Mouse (Mus musculus): ENCODE measurements around the gene Krt81. TPM values are rescaled to one million over a fixed set of nuclear protein-coding genes. Genes with fewer than 3 reads are reported as not detected.

Gene Krt81
- polyA plus RNA-seq, 1 experiment from 2014 or later, result not detected

Other genes with a start within 250 kb of the Krt81 start
- gene Grasp, start 239.6 kb downstream of the Krt81 start, polyA plus RNA-seq (2016; fragmentation: Nextera tagmentation; extraction: Ambion mirVana), result 9.5 and 10.7 TPM in 2 replicates
- 8.2 and 8.7 TPM in 2 replicates for gene Nr4a1, start 209.5 kb downstream of the Krt81 start, polyA plus RNA-seq (2016; fragmentation: Nextera tagmentation; extraction: Ambion mirVana)
- 61.7 and 64.5 TPM in 2 replicates for gene Atg101, start 179.5 kb downstream of the Krt81 start, polyA plus RNA-seq (2016; fragmentation: Nextera tagmentation; extraction: Ambion mirVana)
- 1.0 and 1.1 TPM in 2 replicates for gene 6030408B16Rik, start 170.5 kb downstream of the Krt81 start, polyA plus RNA-seq (2016; fragmentation: Nextera tagmentation; extraction: Ambion mirVana)
- gene Krt80, start 93.6 kb downstream of the Krt81 start, polyA plus RNA-seq (2016; fragmentation: Nextera tagmentation; extraction: Ambion mirVana), result 0.35 and 0.45 TPM in 2 replicates
- 14.2 and 15.7 TPM in 2 replicates for gene Krt7, start 52.7 kb downstream of the Krt81 start, polyA plus RNA-seq (2016; fragmentation: Nextera tagmentation; extraction: Ambion mirVana)
- gene Krt87, start 24.9 kb downstream of the Krt81 start, polyA plus RNA-seq (2016; fragmentation: Nextera tagmentation; extraction: Ambion mirVana), result 0.53 and 0.54 TPM in 2 replicates
- not detected in 2 replicates for gene Krt88, start 16.0 kb downstream of the Krt81 start, polyA plus RNA-seq (2016; fragmentation: Nextera tagmentation; extraction: Ambion mirVana)
- not detected in 2 replicates for gene Krt86, start 9.7 kb upstream of the Krt81 start, polyA plus RNA-seq (2016; fragmentation: Nextera tagmentation; extraction: Ambion mirVana)
- gene Krt83, start 27.8 kb upstream of the Krt81 start, polyA plus RNA-seq (2016; fragmentation: Nextera tagmentation; extraction: Ambion mirVana), result not detected in 2 replicates
- gene Gm49425, start 53.5 kb upstream of the Krt81 start, polyA plus RNA-seq (2016; fragmentation: Nextera tagmentation; extraction: Ambion mirVana), result not detected in 2 replicates
- gene Krt84, start 69.1 kb upstream of the Krt81 start, polyA plus RNA-seq (2016; fragmentation: Nextera tagmentation; extraction: Ambion mirVana), result 0.06 TPM in 1 of 2 replicates, not detected in the other
- gene Krt82, start 86.9 kb upstream of the Krt81 start, polyA plus RNA-seq (2016; fragmentation: Nextera tagmentation; extraction: Ambion mirVana), result not detected in 2 replicates
- gene Krt90, start 99.2 kb upstream of the Krt81 start, polyA plus RNA-seq (2016; fragmentation: Nextera tagmentation; extraction: Ambion mirVana), result 0.34 and 0.59 TPM in 2 replicates
- 0.36 and 0.64 TPM in 2 replicates for gene Krt75, start 110.2 kb upstream of the Krt81 start, polyA plus RNA-seq (2016; fragmentation: Nextera tagmentation; extraction: Ambion mirVana)
- gene Gm5414, start 164.4 kb upstream of the Krt81 start, polyA plus RNA-seq (2016; fragmentation: Nextera tagmentation; extraction: Ambion mirVana), result not detected in 2 replicates
- gene Gm5478, start 183.6 kb upstream of the Krt81 start, polyA plus RNA-seq (2016; fragmentation: Nextera tagmentation; extraction: Ambion mirVana), result not detected in 2 replicates
- not detected in 2 replicates for gene Krt6b, start 216.5 kb upstream of the Krt81 start, polyA plus RNA-seq (2016; fragmentation: Nextera tagmentation; extraction: Ambion mirVana)
- gene Krt6a, start 230.6 kb upstream of the Krt81 start, polyA plus RNA-seq (2016; fragmentation: Nextera tagmentation; extraction: Ambion mirVana), result 1.4 and 1.6 TPM in 2 replicates
- gene Krt5, start 249.1 kb upstream of the Krt81 start, polyA plus RNA-seq (2016; fragmentation: Nextera tagmentation; extraction: Ambion mirVana), result 73.2 and 80.6 TPM in 2 replicates

All from embryonic facial prominence, embryonic 12.5 days (tissue).